Mouse (Mus musculus) ES-Bruce4 (cell line): Measurements from ENCODE around the gene C1ra. TPM values are rescaled to one million over a fixed set of nuclear protein-coding genes. Genes with fewer than 3 reads are reported as not detected.
"Not testable (repeated sequence)": the region's sequence is repeated elsewhere in the genome, so short reads cannot be mapped to it uniquely, and the experiment has no call there.

Experiments used
- H3K27ac ChIP-seq: 2 replicates; pipeline ENCODE4 v1.5.1; 2012; ENCODE audit warnings: low read length, inconsistent platforms; ENCODE audit not compliant: insufficient read depth
- H3K27me3 ChIP-seq: 2 replicates; pipeline ENCODE4 v1.6.1; 2012; ENCODE audit warnings: mild to moderate bottlenecking, low read length, inconsistent platforms; ENCODE audit not compliant: control insufficient read depth, poor library complexity, insufficient read depth, severe bottlenecking
- H3K36me3 ChIP-seq: 2 replicates; pipeline ENCODE4 v1.6.1; 2012; ENCODE audit warnings: inconsistent platforms, mild to moderate bottlenecking, low read length, moderate library complexity; ENCODE audit not compliant: control insufficient read depth, poor library complexity, insufficient read depth, severe bottlenecking
- H3K4me1 ChIP-seq: one replicate; pipeline ENCODE4 v1.8.1; 2011; ENCODE audit warnings: low read length; ENCODE audit not compliant: control insufficient read depth, insufficient read depth
- H3K4me3 ChIP-seq: 2 replicates; pipeline ENCODE4 v1.5.1; 2011; ENCODE audit warnings: low read depth, mild to moderate bottlenecking, low read length
- H3K9ac ChIP-seq: 2 replicates; pipeline ENCODE4 v1.6.1; 2012; ENCODE audit warnings: low read depth, mild to moderate bottlenecking, inconsistent platforms; ENCODE audit not compliant: poor library complexity, severe bottlenecking
- H3K9me3 ChIP-seq: replicated peaks from 2 replicates; pipeline ENCODE4 v1.6.1; 2012; ENCODE audit warnings: mild to moderate bottlenecking, low read length, inconsistent platforms; ENCODE audit not compliant: control insufficient read depth, poor library complexity, insufficient read depth, severe bottlenecking
- CTCF ChIP-seq: IDR thresholded peaks from one replicate; pipeline ENCODE4 v1.8.1; 2011; ENCODE audit warnings: low read depth, low read length
- EP300 ChIP-seq: IDR thresholded peaks from 2 replicates; pipeline ENCODE4 v1.6.1; 2011; ENCODE audit warnings: low read depth, low read length; ENCODE audit not compliant: insufficient read depth
- POLR2A ChIP-seq: IDR thresholded peaks from one replicate; pipeline ENCODE4 v1.8.1; 2011; ENCODE audit warnings: low read length; ENCODE audit not compliant: insufficient read depth
- polyA plus RNA-seq: library from polyadenylated mRNA; stranded (reverse); fragments of >200 nt; gene quantifications from 2 replicates; pipeline ENCODE4 v1.2.4, GENCODE M21; 2011; ENCODE audit warnings: low read depth; ENCODE audit not compliant: missing spikeins, insufficient read depth, insufficient read length

C1ra gene
- polyA plus RNA-seq, 1 experiment, result 0.27 TPM

DNA sequence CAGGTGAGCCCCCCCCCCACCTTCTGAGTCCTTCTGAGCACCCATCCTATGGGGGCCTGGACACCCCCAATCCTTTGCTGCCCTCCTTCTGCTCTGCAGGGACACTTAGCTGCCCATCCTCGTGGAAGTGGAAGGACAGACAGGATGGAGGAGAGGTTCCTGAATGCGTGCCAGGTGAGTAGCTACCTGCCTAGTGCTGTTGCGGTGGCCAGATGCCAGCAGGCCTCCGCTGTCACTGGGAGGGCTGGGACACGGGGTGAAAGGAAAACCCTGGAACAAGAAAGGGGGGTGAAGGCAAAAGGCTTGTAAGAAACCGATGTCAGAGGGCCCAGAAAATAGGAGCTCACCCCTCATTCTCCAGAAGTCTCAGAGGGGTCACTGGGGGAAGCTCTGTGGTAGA, 5.2 kb upstream of the C1ra start:
- no peaks in the 10 kb centered on the region for H3K4me1 ChIP-seq
- no peak overlapping the region for H3K4me3 ChIP-seq
- H3K27me3 ChIP-seq, result no peaks in the 10 kb centered on the region
- no peak overlapping the region for H3K9ac ChIP-seq
- H3K9me3 ChIP-seq, result no peaks in the 10 kb centered on the region
- no peak for TF ChIP-seq POLR2A
- TF ChIP-seq CTCF, result no peak
- no peak for TF ChIP-seq EP300
- no peak overlapping the region for H3K27ac ChIP-seq
- no peaks in the 10 kb centered on the region for H3K36me3 ChIP-seq

DNA sequence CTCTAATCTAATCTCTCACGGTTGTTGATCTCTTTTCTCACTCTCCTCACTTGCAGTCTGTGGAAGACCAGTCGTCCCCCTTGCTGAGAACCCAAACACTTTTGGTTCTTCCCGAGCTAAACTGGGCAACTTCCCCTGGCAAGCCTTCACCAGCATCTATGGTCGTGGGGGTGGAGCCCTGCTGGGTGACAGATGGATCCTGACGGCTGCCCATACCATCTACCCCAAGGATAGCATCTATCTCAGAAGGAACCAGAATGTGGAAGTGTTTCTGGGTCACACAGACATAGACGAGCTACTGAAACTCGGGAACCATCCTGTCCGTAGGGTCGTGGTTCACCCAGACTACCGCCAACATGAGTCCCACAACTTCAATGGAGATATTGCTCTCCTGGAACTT, 3.9 kb upstream of the C1ra start:
- Histone ChIP-seq H3K36me3 (no peaks in the 10 kb centered on the region), H3K9me3 (no peaks in the 10 kb centered on the region), H3K4me3 (no peak overlapping the region), H3K27me3 (no peaks in the 10 kb centered on the region), H3K27ac (no peak overlapping the region), H3K4me1 (no peaks in the 10 kb centered on the region), H3K9ac (no peak overlapping the region)
- no peak for TF ChIP-seq CTCF
- TF ChIP-seq EP300, result no peak
- no peak for TF ChIP-seq POLR2A

DNA sequence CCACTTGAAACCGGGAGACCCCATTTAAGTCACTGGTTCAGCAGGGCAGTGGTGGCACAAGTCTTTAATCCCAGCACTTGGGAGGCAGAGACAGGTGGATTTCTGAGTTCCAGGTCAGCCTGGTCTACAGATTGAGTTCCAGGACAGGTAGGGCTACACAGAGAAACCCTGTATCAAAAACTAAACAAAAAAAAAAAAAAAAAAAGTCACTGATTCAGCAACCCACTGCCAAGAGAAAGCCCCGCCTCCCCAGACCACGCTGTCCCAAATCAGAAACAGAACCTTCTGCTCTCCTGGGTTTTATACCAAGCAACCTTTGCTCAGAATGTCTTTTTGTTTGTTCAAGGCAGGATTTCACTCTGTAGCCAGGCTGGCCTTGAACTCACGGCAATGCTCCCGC, 3.0 kb upstream of the C1ra start:
- not testable (repeated sequence) for H3K27ac ChIP-seq, H3K4me1 ChIP-seq, H3K9me3 ChIP-seq, H3K36me3 ChIP-seq, H3K9ac ChIP-seq, H3K27me3 ChIP-seq, H3K4me3 ChIP-seq

DNA sequence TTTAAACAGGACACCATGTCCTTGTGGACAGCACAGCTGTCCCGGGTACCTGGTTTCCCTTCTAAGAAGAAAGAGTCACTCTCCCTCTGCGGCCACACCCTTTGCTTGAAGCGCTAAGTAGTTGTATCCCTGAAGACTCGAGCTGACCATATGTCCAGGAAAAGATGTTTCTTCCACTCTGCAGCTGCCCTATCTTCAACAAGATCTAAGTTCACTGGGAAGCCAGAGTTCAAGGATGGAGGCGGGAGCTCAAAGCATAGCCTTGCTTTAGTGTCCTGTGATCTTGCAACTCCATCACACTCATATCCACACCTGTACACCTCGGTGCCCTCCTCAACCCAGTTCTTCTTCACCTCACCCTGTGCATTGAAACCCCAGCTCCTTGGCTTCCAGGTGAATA, 269 bp upstream of the C1ra start:
- Histone ChIP-seq H3K9me3 (no peaks in the 10 kb centered on the region), H3K27me3 (no peaks in the 10 kb centered on the region), H3K9ac (no peak overlapping the region), H3K36me3 (no peaks in the 10 kb centered on the region), H3K27ac (no peak overlapping the region), H3K4me1 (no peaks in the 10 kb centered on the region), H3K4me3 (no peak overlapping the region)
- no peak for TF ChIP-seq CTCF
- TF ChIP-seq EP300, result no peak
- TF ChIP-seq POLR2A, result no peak

DNA sequence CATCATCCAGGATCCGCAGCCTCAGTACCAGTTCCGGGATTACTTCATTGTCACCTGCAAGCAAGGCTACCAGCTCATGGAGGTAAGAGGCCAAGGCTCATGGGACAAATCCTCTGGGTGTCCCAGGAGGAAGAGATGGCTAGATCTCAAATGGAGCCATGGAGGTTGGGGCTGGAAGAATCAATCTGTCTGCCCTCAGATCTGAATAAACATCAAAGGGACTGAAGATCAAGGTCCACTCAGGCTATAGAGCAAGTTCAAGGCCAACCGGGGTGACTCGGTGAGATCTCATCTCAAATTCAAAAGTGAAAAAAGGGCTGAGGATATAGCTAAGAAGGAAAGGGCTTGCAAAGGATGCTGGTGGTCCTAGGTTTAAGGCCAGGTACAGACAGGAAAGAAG, 5.5 kb downstream of the C1ra start:
- not testable (repeated sequence) for H3K36me3 ChIP-seq, H3K27ac ChIP-seq, H3K27me3 ChIP-seq, H3K4me1 ChIP-seq, H3K9ac ChIP-seq, H3K4me3 ChIP-seq, H3K9me3 ChIP-seq

DNA sequence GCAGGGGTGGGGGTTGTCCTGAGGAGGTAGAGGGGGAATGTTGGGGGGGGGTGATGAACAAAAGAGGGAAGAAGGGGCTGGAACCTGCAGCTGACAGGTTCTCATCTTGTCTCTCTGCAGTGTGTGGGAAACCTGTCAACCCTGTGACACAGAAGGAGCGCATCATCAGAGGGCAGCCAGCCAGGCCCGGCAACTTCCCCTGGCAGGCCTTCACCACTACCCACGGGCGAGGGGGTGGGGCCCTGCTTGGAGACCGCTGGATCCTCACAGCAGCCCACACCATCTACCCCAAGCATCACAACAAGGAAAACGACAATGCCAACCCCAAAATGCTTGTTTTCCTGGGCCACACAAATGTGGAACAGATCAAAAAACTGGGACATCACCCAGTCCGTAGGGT, 9.9 kb downstream of the C1ra start:
- not testable (repeated sequence) for H3K4me3 ChIP-seq, H3K27ac ChIP-seq, H3K9me3 ChIP-seq, H3K4me1 ChIP-seq, H3K36me3 ChIP-seq, H3K27me3 ChIP-seq, H3K9ac ChIP-seq

DNA sequence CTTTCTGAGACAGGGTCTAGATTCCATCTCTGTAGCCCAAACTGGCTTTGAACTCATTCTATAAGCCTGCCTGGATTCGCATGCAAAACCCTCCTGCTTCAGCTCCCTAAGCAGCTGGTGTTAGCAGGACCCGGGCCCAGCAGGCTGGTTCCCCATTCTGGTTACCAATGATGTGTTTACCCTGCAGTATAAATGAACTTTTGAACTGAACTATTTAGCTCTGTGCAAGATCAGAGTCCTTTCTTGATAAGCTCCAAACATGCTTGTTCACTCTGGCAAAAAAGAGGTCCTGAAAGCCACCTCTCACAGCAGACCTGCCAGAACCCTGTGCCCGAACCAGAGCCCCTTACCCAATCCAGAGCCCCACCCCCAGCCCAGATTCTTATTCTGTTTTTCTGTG, 15.7 kb downstream of the C1ra start:
- Histone ChIP-seq H3K36me3 (no peaks in the 10 kb centered on the region), H3K9ac (no peak overlapping the region), H3K27me3 (no peaks in the 10 kb centered on the region), H3K9me3 (no peaks in the 10 kb centered on the region), H3K27ac (no peak overlapping the region), H3K4me3 (no peak overlapping the region), H3K4me1 (no peaks in the 10 kb centered on the region)
- no peak for TF ChIP-seq CTCF
- no peak for TF ChIP-seq POLR2A
- no peak for TF ChIP-seq EP300
